Comparison of ENCODE assay signal across 8 mouse cellular contexts in genomic region chr8:121949941-121950748, GRCm38 (mm10). TPM values are rescaled to one million over a fixed set of nuclear protein-coding genes. Genes with fewer than 3 reads are reported as not detected.
DNase-seq lines count a peak whose midpoint lies in the region; ATAC-seq and TF ChIP-seq lines count a peak whose summit lies in the region.

No protein-coding gene starts in this region.

- H3K4me2 ChIP-seq in heart, embryonic 15.5 days: peak overlapping the region; percentile 85
- peak overlapping the region; percentile 93 for H3K4me2 ChIP-seq in liver, embryonic 14.5 days (ENCODE audit: low read depth)
- peak overlapping the region; percentile 47 for H3K4me2 ChIP-seq in neural tube, embryonic 11.5 days (ENCODE audit: low read depth)
- peak overlapping the region; percentile 75 for H3K4me2 ChIP-seq in stomach, postnatal 0 days (replicated peaks; ENCODE audit: low read depth)

- WGBS in forebrain, embryonic 10.5 days: under 1% methylated on average over 65 of the region's 66 CpGs
- WGBS in heart, embryonic 15.5 days: under 1% methylated on average over 58 of the region's 66 CpGs
- whole genome bisulfite sequencing in liver, embryonic 14.5 days (ENCODE audit: insufficient replicate concordance): under 1% methylated on average over 66 of the region's 66 CpGs
- WGBS in neural tube, embryonic 11.5 days: under 1% methylated on average over 48 of the region's 66 CpGs
- WGBS in stomach, postnatal 0 days: under 1% methylated on average over 51 of the region's 66 CpGs

- TF ChIP-seq CTCF in liver, embryonic 14.5 days (IDR thresholded peaks at IDR 0.05; ENCODE audit: low read depth): no peak
- TF ChIP-seq CTCF in stomach, postnatal 0 days (IDR thresholded peaks at IDR 0.05; ENCODE audit: low read depth): peak; percentile 1; the same call in 1 of the 2 replicates

- peaks cover 27% of the 10 kb centered on the region for H3K36me3 ChIP-seq in forebrain, embryonic 10.5 days (replicated peaks)
- H3K36me3 ChIP-seq in heart, embryonic 15.5 days: 0 out of 2 replicates have a peak, but pooled peaks cover 4% of the 10 kb centered on the region
- peaks cover 3% of the 10 kb centered on the region; the same call in 1 of the 2 replicates for H3K36me3 ChIP-seq in liver, embryonic 14.5 days (replicated peaks; ENCODE audit: control insufficient read depth, insufficient read depth, low read depth)
- H3K36me3 ChIP-seq in neural tube, embryonic 11.5 days (ENCODE audit: control insufficient read depth, insufficient read depth, low read length): no peaks in the 10 kb centered on the region
- no peaks in the 10 kb centered on the region for H3K36me3 ChIP-seq in stomach, postnatal 0 days (ENCODE audit: control insufficient read depth, insufficient read depth, low read length)

- peak overlapping the region; percentile 97 for H3K4me3 ChIP-seq in forebrain, embryonic 10.5 days
- peak overlapping the region; percentile 81 for H3K4me3 ChIP-seq in heart, embryonic 15.5 days
- peak overlapping the region; percentile 87 to 97 for H3K4me3 ChIP-seq in liver, embryonic 14.5 days (ENCODE audit: insufficient read depth in 1 of 2, low read depth in 2 of 2, low read length in 2 of 2)
- H3K4me3 ChIP-seq in neural tube, embryonic 11.5 days (ENCODE audit: low read depth, low read length): peak overlapping the region; percentile 94
- peak overlapping the region; percentile 84 for H3K4me3 ChIP-seq in stomach, postnatal 0 days (ENCODE audit: low read depth, low read length)

- peak; percentile 67 for TF ChIP-seq EP300 in liver, embryonic 14.5 days (IDR thresholded peaks at IDR 0.05; ENCODE audit: low read depth)
- peak; percentile 95 for TF ChIP-seq EP300 in stomach, postnatal 0 days (optimal IDR thresholded peaks at IDR 0.05)

- H3K27ac ChIP-seq in forebrain, embryonic 10.5 days: peak overlapping the region; percentile 96
- peak overlapping the region; percentile 98 for H3K27ac ChIP-seq in heart, embryonic 15.5 days
- peak overlapping the region; percentile 57 for H3K27ac ChIP-seq in liver, embryonic 14.5 days
- peak overlapping the region; percentile 95 for H3K27ac ChIP-seq in neural tube, embryonic 11.5 days (ENCODE audit: low read depth, low read length)
- peak overlapping the region; percentile 99 for H3K27ac ChIP-seq in stomach, postnatal 0 days (replicated peaks)

- peaks cover 52% of the 10 kb centered on the region for H3K4me1 ChIP-seq in forebrain, embryonic 10.5 days
- H3K4me1 ChIP-seq in heart, embryonic 15.5 days (replicated peaks): peaks cover 47% of the 10 kb centered on the region
- peaks cover 29 to 48% of the 10 kb centered on the region in 2 experiments for H3K4me1 ChIP-seq in liver, embryonic 14.5 days (replicated peaks; ENCODE audit: control insufficient read depth in 2 of 2, insufficient read depth in 2 of 2, low read length in 1 of 2)
- peaks cover 21% of the 10 kb centered on the region for H3K4me1 ChIP-seq in neural tube, embryonic 11.5 days (ENCODE audit: control insufficient read depth, insufficient read depth, low read length)
- peaks cover 8% of the 10 kb centered on the region for H3K4me1 ChIP-seq in stomach, postnatal 0 days (replicated peaks; ENCODE audit: control insufficient read depth, insufficient read depth)

- no peaks in the 10 kb centered on the region for H3K9me3 ChIP-seq in forebrain, embryonic 10.5 days
- H3K9me3 ChIP-seq in heart, embryonic 15.5 days (replicated peaks): no peaks in the 10 kb centered on the region
- H3K9me3 ChIP-seq in liver, embryonic 14.5 days (ENCODE audit: control insufficient read depth, low read length): no peaks in the 10 kb centered on the region
- no peaks in the 10 kb centered on the region for H3K9me3 ChIP-seq in neural tube, embryonic 11.5 days (ENCODE audit: control insufficient read depth, low read length)
- H3K9me3 ChIP-seq in stomach, postnatal 0 days (ENCODE audit: control insufficient read depth, low read length): no peaks in the 10 kb centered on the region

- DNase-seq in CD8-positive naive resting alpha-beta T cell, adult 2 months (ENCODE audit: low read depth in 2 of 2, low spot score in 2 of 2): peak; percentile 98 to 99
- peak; percentile 96 for DNase-seq in c-Kit-positive CD71-negative TER-119-negative erythroid progenitor cells, embryonic 14.5 days (ENCODE audit: low read depth)
- peak; percentile 96 for DNase-seq in forebrain, embryonic 10.5 days (ENCODE audit: extremely low spot score, low spot score)
- peak; percentile 97 to 99 for DNase-seq in kidney, postnatal 25 days
- peak; percentile 96 to 98 (median 97) for DNase-seq in liver, embryonic 14.5 days (ENCODE audit: low read depth in 3 of 3, low spot score in 3 of 3)
- DNase-seq in neural tube, embryonic 11.5 days (ENCODE audit: low spot score): peak; percentile 100
- DNase-seq in stomach, postnatal 0 days (ENCODE audit: low spot score): peak; percentile 99

- no peaks in the 10 kb centered on the region; the same call in 1 of the 2 replicates for H3K27me3 ChIP-seq in forebrain, embryonic 10.5 days (ENCODE audit: poor library complexity, severe bottlenecking)
- H3K27me3 ChIP-seq in heart, embryonic 15.5 days: no peaks in the 10 kb centered on the region
- no peaks in the 10 kb centered on the region for H3K27me3 ChIP-seq in liver, embryonic 14.5 days (ENCODE audit: control insufficient read depth, insufficient read depth, low read length)
- H3K27me3 ChIP-seq in neural tube, embryonic 11.5 days (ENCODE audit: control insufficient read depth, insufficient read depth, low read length): no peaks in the 10 kb centered on the region
- no peaks in the 10 kb centered on the region for H3K27me3 ChIP-seq in stomach, postnatal 0 days (ENCODE audit: control insufficient read depth, insufficient read depth, low read length)

- ATAC-seq in heart, embryonic 15.5 days (replicated peaks; ENCODE audit: insufficient number of reproducible peaks, insufficient read depth, low FRiP score, low read depth): peak; percentile 94
- peak; percentile 90 for ATAC-seq in liver, embryonic 14.5 days (ENCODE audit: insufficient read depth)
- peak; percentile 94 for ATAC-seq in neural tube, embryonic 11.5 days (ENCODE audit: insufficient read depth, low FRiP score, low TSS enrichment)
- peak; percentile 94 for ATAC-seq in stomach, postnatal 0 days (ENCODE audit: low FRiP score, low TSS enrichment)

- H3K9ac ChIP-seq in heart, embryonic 15.5 days: peak overlapping the region; percentile 99
- H3K9ac ChIP-seq in liver, embryonic 14.5 days (replicated peaks): peak overlapping the region; percentile 91
- H3K9ac ChIP-seq in neural tube, embryonic 11.5 days (ENCODE audit: low read length): peak overlapping the region; percentile 98
- H3K9ac ChIP-seq in stomach, postnatal 0 days (ENCODE audit: low read length): peak overlapping the region; percentile 99

RNA-seq across cellular contexts. Expression of gene Banp, which starts 0.6 kb away (rescaled TPM):
- 44.1 and 56.4 TPM in 2 replicates for polyA plus RNA-seq in forebrain, embryonic 10.5 days (2016; fragmentation: Nextera tagmentation; extraction: Ambion mirVana)
- 25.3 and 29.2 TPM in 2 replicates for polyA plus RNA-seq in heart, embryonic 15.5 days (2015; fragmentation: Nextera tagmentation; extraction: Ambion mirVana)
- 20.8 and 23.0 TPM in 2 replicates for polyA plus RNA-seq in liver, embryonic 14.5 days (2012; rRNA removed)
- polyA plus RNA-seq in liver, embryonic 14.5 days (2014; fragmentation: Nextera tagmentation; extraction: Ambion mirVana): 12.0 and 13.6 TPM in 2 replicates
- 60.6 and 61.4 TPM in 2 replicates for polyA plus RNA-seq in neural tube, embryonic 11.5 days (2014; fragmentation: Nextera tagmentation; extraction: Ambion mirVana)
- 9.0 and 10.0 TPM in 2 replicates for polyA plus RNA-seq in stomach, postnatal 0 days (2015; fragmentation: Nextera tagmentation; extraction: Ambion mirVana)

RNA-seq across cellular contexts. Expression of gene Car5a, which starts 5.4 kb away (rescaled TPM):
- polyA plus RNA-seq in forebrain, embryonic 10.5 days (2016; fragmentation: Nextera tagmentation; extraction: Ambion mirVana): not detected in 2 replicates
- not detected in 2 replicates for polyA plus RNA-seq in heart, embryonic 15.5 days (2015; fragmentation: Nextera tagmentation; extraction: Ambion mirVana)
- 0.87 and 1.1 TPM in 2 replicates for polyA plus RNA-seq in liver, embryonic 14.5 days (2012; rRNA removed)
- 1.3 and 1.4 TPM in 2 replicates for polyA plus RNA-seq in liver, embryonic 14.5 days (2014; fragmentation: Nextera tagmentation; extraction: Ambion mirVana)
- not detected in 2 replicates for polyA plus RNA-seq in neural tube, embryonic 11.5 days (2014; fragmentation: Nextera tagmentation; extraction: Ambion mirVana)
- 0.12 and 0.30 TPM in 2 replicates for polyA plus RNA-seq in stomach, postnatal 0 days (2015; fragmentation: Nextera tagmentation; extraction: Ambion mirVana)

RNA-seq across cellular contexts. Expression of gene Slc7a5, which starts 42.7 kb away (rescaled TPM):
- 27.4 and 30.5 TPM in 2 replicates for polyA plus RNA-seq in forebrain, embryonic 10.5 days (2016; fragmentation: Nextera tagmentation; extraction: Ambion mirVana)
- polyA plus RNA-seq in heart, embryonic 15.5 days (2015; fragmentation: Nextera tagmentation; extraction: Ambion mirVana): 12.0 and 17.4 TPM in 2 replicates
- 40.0 and 40.9 TPM in 2 replicates for polyA plus RNA-seq in liver, embryonic 14.5 days (2012; rRNA removed)
- polyA plus RNA-seq in liver, embryonic 14.5 days (2014; fragmentation: Nextera tagmentation; extraction: Ambion mirVana): 36.7 and 40.7 TPM in 2 replicates
- polyA plus RNA-seq in neural tube, embryonic 11.5 days (2014; fragmentation: Nextera tagmentation; extraction: Ambion mirVana): 37.3 and 38.1 TPM in 2 replicates
- 8.9 and 9.3 TPM in 2 replicates for polyA plus RNA-seq in stomach, postnatal 0 days (2015; fragmentation: Nextera tagmentation; extraction: Ambion mirVana)

Comparison
In these comparisons a context has a peak if more than half of its experiments do, and no peak if none do; other contexts are left out.
1. Peak in every context shown above with its lines: DNase-seq, ATAC-seq, H3K4me3 ChIP-seq and H3K27ac ChIP-seq.